Mouse (Mus musculus): ENCODE results near the gene Gdi2.

The Gdi2 gene

DNA sequence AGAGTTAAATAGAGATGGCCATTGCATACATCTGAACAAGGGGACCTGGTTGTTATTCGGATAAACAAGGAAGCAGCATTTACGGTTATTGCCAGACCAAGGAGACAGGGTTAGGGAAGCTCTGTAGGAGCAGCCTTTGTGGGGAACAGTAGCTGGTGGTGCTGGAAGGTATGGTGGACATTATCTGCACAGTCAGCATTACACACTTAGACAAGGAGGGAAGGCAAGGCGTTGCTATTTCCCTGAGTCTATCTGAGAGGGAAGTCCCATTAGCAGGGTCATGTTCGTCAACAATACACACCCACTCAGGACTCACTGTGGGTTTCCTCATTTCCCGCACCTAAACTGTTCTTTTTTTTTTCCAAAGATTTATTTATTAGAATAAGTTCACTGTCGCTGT lies 10.0 kb downstream of the Gdi2 start:
- no peak for DNase-seq

- DNase-seq, result no peak
Observed at GRCm38 (mm10) chr13:3563130-3563529, 25.3 kb downstream of the Gdi2 start.

- DNase-seq, result no peak
Observed at GRCm38 (mm10) chr13:3563953-3564352, 26.1 kb downstream of the Gdi2 start.

GRCm38 (mm10) chr13:3590789-3591188 lies 52.9 kb downstream of the Gdi2 start:
- DNase-seq, result no peak

DNA sequence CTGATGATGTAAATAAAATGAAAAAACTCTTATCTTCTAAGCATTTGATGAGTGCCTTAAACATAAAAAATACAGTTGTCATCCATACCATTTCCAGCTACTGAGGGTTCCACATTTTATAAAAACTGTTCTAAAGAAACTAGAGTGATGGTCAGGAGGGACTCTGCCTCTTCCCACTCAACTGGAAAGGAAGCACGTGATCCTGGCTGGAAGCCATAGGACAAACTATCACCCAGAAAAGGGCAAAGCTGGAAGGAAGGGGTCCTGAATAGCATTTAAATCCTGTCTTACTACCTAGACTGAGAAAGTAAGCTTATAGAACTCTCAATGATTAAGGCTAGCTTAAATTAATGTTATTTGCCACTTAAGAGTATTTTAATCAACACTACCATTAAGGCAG lies 56.4 kb downstream of the Gdi2 start:
- DNase-seq, result no peak

GRCm38 (mm10) chr13:3596232-3596631 lies 58.4 kb downstream of the Gdi2 start:
- no peak for DNase-seq

GRCm38 (mm10) chr13:3609780-3610117 lies 71.9 kb downstream of the Gdi2 start:
- DNase-seq, result no peak

- peak in 1 of 2 experiments; percentile 7 for DNase-seq
Observed at GRCm38 (mm10) chr13:3610118-3610794, 72.4 kb downstream of the Gdi2 start.

- DNase-seq, result peak; percentile 96 to 98
Observed at GRCm38 (mm10) chr13:3610795-3611438, 73.1 kb downstream of the Gdi2 start, which contains the start of gene Fam208b. TSS of gene Fam208b (minus strand) at chr13:3611108.

All from cerebellum, adult 18-20 months (tissue).